Mouse (Mus musculus): ENCODE data around the gene Ppib. TPM values are rescaled to one million over a fixed set of nuclear protein-coding genes. Genes with fewer than 3 reads are reported as not detected.
A peak's percentile ranks its signal among the peaks of the same experiment; 100 is the strongest.

Ppib gene
- polyA plus RNA-seq, 1 experiment from 2014 or later = 843 TPM

DNA sequence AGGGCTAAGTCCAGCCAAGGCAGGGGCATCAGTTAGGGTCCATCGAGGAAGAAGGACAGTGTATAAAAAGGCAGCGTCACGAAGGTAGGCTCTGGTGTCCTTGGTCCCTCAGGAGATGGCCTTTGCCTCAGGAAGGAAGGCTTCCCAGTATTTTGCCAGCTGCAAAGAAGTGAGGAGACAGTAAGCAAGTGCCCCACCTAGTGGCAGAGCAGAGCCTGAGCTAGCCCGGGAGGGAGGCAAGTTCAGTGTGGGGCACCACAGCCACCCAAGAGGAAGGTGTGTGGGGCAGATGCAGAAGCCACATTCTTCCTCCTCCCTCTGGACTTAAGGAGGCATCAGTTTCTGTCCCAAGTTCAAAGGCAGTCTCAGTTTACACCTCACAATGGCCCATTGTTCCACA, 28.4 kb downstream of the Ppib start:
- DNase-seq (ENCODE audit: low spot score) = peak; percentile 68
- Histone ChIP-seq H3K36me3 (ENCODE audit: control insufficient read depth, insufficient read depth, low read length) (peaks cover 19% of the 10 kb centered on the region), H3K4me1 (replicated peaks; ENCODE audit: control insufficient read depth, insufficient read depth) (0 out of 2 replicates have a peak, but pooled peaks cover 3% of the 10 kb centered on the region), H3K4me2 (replicated peaks; ENCODE audit: low read depth) (no peak overlapping the region), H3K9ac (ENCODE audit: low read length) (no peak overlapping the region), H3K27ac (replicated peaks) (no peak overlapping the region), H3K27me3 (ENCODE audit: control insufficient read depth, insufficient read depth, low read length) (no peaks in the 10 kb centered on the region), H3K4me3 (ENCODE audit: low read depth, low read length) (no peak overlapping the region), H3K9me3 (ENCODE audit: control insufficient read depth, low read length) (no peaks in the 10 kb centered on the region)
- 48% methylated on average over 4 of the region's 4 CpGs for WGBS
- no peak for ATAC-seq (ENCODE audit: low FRiP score, low TSS enrichment)
- TF ChIP-seq CTCF (IDR thresholded peaks at IDR 0.05; ENCODE audit: low read depth) = peak; percentile 88
- no peak for TF ChIP-seq EP300 (optimal IDR thresholded peaks at IDR 0.05)

DNA sequence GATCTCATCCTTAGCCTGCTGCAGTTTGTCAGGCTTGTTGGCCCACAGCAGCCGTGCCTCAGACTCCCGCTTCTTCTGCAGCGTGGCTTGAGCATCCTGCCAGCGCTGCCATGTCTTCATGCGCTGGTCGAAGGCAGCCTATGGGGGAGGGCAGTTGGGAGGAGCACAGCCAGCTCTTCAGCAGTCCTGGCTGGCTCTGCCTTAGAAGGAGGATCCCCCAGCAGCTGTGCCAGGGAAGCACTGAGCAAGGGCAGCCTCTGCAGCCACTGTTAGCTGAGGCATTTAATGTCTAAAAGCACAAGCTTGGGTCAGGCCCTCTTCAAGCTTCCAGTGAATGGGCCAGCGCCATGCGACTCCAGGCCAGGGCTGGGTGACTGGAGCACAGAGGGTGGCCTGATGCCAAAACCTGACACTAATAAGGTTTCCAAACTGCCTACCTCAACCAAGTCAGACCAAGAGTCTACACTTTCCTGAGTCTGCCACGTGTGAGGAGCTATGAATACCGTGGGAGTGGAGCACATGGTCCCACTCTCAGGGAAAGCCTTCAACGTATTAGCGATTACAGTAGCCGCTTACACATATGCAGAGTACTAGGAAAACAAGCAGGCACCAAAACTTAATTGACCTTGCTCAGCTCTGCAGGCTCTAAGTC, 30.7 kb downstream of the Ppib start:
- WGBS = 68% methylated on average over 13 of the region's 13 CpGs
- H3K4me1 ChIP-seq (replicated peaks; ENCODE audit: control insufficient read depth, insufficient read depth) = 0 out of 2 replicates have a peak, but pooled peaks cover 3% of the 10 kb centered on the region
- H3K4me2 ChIP-seq (replicated peaks; ENCODE audit: low read depth) = no peak overlapping the region
- peaks cover 28% of the 10 kb centered on the region for H3K36me3 ChIP-seq (ENCODE audit: control insufficient read depth, insufficient read depth, low read length)
- DNase-seq (ENCODE audit: low spot score) (no peak), ATAC-seq (ENCODE audit: low FRiP score, low TSS enrichment) (0 out of 2 replicates have a peak, but pooled peaks have one; percentile 1)
- no peaks in the 10 kb centered on the region for H3K27me3 ChIP-seq (ENCODE audit: control insufficient read depth, insufficient read depth, low read length)
- H3K27ac ChIP-seq (replicated peaks) = peak overlapping the region; percentile 86
- no peaks in the 10 kb centered on the region for H3K9me3 ChIP-seq (ENCODE audit: control insufficient read depth, low read length)
- H3K4me3 ChIP-seq (ENCODE audit: low read depth, low read length) = no peak overlapping the region
- no peak overlapping the region for H3K9ac ChIP-seq (ENCODE audit: low read length)
- no peak for TF ChIP-seq EP300 (optimal IDR thresholded peaks at IDR 0.05)
- no peak for TF ChIP-seq CTCF (IDR thresholded peaks at IDR 0.05; ENCODE audit: low read depth)

DNA sequence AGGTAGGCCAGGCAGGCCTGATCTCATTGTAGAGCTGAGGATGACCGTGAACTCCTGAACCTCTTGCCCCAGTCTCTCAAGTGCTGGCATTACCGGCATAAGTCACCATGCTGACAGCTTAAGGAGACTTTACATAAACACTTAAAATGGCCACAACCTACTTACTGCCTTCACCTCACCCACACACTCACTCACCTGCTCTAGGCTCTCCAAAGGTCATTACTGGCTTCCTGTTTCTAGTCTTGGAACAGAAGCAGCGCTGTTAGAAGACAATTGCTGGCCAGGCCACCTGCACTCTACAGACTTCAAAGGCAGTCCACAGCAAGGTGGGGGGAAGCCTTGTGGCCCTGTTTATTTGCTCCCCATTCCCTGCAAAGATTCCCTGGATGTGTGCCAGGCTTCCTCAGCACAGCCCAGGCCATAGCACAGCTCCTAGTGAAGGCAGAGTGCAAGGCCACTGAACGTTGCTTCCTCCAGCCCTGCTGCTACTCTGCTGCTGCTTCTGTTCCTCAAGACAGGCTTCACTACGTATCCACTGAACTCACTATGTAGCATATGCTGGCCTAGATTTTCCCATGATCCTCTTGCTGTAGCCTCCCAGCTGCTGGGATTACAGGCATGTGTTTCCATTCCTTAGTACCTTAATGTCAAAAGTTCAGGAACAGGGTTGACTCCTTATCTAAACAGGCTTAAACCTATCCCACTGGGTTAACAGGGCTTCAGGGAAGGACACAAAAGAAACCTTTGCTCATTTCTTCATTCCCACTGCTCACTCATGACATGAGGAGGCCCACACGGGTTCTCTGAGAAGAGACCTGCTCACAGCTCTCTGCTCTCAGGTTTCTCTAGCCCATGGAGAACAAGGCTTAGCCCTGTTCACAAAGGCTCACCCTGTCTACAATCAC, 31.6 kb downstream of the Ppib start:
- ATAC-seq (ENCODE audit: low FRiP score, low TSS enrichment) (peak; percentile 58), DNase-seq (ENCODE audit: low spot score) (peak; percentile 69)
- Histone ChIP-seq H3K27ac (replicated peaks) (peak overlapping the region; percentile 86), H3K36me3 (ENCODE audit: control insufficient read depth, insufficient read depth, low read length) (peaks cover 28% of the 10 kb centered on the region), H3K4me3 (ENCODE audit: low read depth, low read length) (no peak overlapping the region), H3K4me2 (replicated peaks; ENCODE audit: low read depth) (no peak overlapping the region), H3K9ac (ENCODE audit: low read length) (no peak overlapping the region; the same call in 1 of the 2 replicates), H3K4me1 (replicated peaks; ENCODE audit: control insufficient read depth, insufficient read depth) (0 out of 2 replicates have a peak, but pooled peaks cover 3% of the 10 kb centered on the region), H3K27me3 (ENCODE audit: control insufficient read depth, insufficient read depth, low read length) (no peaks in the 10 kb centered on the region), H3K9me3 (ENCODE audit: control insufficient read depth, low read length) (no peaks in the 10 kb centered on the region)
- 25% methylated on average over 6 of the region's 6 CpGs for WGBS
- TF ChIP-seq EP300 (optimal IDR thresholded peaks at IDR 0.05) (no peak), CTCF (IDR thresholded peaks at IDR 0.05; ENCODE audit: low read depth) (no peak)

DNA sequence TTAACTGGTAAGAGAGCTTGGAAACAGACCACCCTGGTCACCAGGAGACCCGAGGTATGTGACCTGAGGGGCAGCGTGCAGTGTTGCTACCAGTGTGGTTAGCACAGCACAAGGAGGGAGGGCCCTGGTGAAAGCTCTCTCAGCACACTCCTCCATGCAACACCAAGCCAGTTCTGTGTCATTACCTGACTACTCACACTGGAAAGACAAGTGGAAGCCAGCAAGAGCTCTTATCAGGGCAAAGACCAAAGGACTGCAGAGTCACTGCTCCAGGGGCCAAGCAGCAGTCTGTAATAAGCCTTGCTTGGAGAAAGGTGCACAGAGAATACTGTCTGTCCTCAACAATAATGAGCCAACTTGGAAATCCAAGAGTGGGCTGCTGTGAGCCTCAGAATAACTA, 32.6 kb downstream of the Ppib start:
- WGBS = 52% methylated on average over 2 of the region's 2 CpGs
- no peaks in the 10 kb centered on the region for H3K27me3 ChIP-seq (ENCODE audit: control insufficient read depth, insufficient read depth, low read length)
- DNase-seq (ENCODE audit: low spot score) = peak; percentile 41
- no peak for TF ChIP-seq EP300 (optimal IDR thresholded peaks at IDR 0.05)
- no peak for TF ChIP-seq CTCF (IDR thresholded peaks at IDR 0.05; ENCODE audit: low read depth)
- peak; percentile 62 for ATAC-seq (ENCODE audit: low FRiP score, low TSS enrichment)
- peaks cover 25% of the 10 kb centered on the region for H3K36me3 ChIP-seq (ENCODE audit: control insufficient read depth, insufficient read depth, low read length)
- no peak overlapping the region for H3K4me3 ChIP-seq (ENCODE audit: low read depth, low read length)
- H3K9ac ChIP-seq (ENCODE audit: low read length) = no peak overlapping the region
- H3K4me2 ChIP-seq (replicated peaks; ENCODE audit: low read depth) = no peak overlapping the region
- 0 out of 2 replicates have a peak, but pooled peaks cover 3% of the 10 kb centered on the region for H3K4me1 ChIP-seq (replicated peaks; ENCODE audit: control insufficient read depth, insufficient read depth)
- H3K27ac ChIP-seq (replicated peaks) = peak overlapping the region; percentile 86
- no peaks in the 10 kb centered on the region for H3K9me3 ChIP-seq (ENCODE audit: control insufficient read depth, low read length)

DNA sequence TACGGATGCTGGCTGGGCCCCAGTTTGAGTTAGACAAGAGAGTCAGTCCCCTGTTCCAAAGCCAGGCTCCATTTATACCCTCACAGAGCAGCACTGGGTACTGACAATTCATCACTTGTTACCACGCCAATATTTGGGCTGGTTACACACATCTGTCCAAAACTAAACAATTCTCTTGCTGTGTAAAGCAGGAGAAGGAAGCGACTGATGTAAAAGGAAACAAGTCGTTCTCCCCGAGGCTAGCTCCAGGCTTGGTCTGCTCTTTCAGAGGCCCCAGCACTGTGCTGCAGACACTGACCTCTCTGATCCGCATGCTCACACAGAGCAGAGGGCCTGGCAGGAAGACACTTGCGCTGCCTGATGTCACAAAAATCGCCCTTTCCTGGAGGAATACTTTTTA, 41.6 kb downstream of the Ppib start:
- Histone ChIP-seq H3K27ac (replicated peaks) (no peak overlapping the region), H3K9me3 (ENCODE audit: control insufficient read depth, low read length) (no peaks in the 10 kb centered on the region), H3K27me3 (ENCODE audit: control insufficient read depth, insufficient read depth, low read length) (no peaks in the 10 kb centered on the region), H3K4me1 (replicated peaks; ENCODE audit: control insufficient read depth, insufficient read depth) (no peaks in the 10 kb centered on the region), H3K4me2 (replicated peaks; ENCODE audit: low read depth) (no peak overlapping the region), H3K36me3 (ENCODE audit: control insufficient read depth, insufficient read depth, low read length) (peaks cover 16% of the 10 kb centered on the region; the same call in 1 of the 2 replicates), H3K9ac (ENCODE audit: low read length) (no peak overlapping the region), H3K4me3 (ENCODE audit: low read depth, low read length) (no peak overlapping the region)
- DNase-seq (ENCODE audit: low spot score) (no peak), ATAC-seq (ENCODE audit: low FRiP score, low TSS enrichment) (no peak)
- no peak for TF ChIP-seq CTCF (IDR thresholded peaks at IDR 0.05; ENCODE audit: low read depth)
- no peak for TF ChIP-seq EP300 (optimal IDR thresholded peaks at IDR 0.05)
- whole genome bisulfite sequencing = 70% methylated on average over 8 of the region's 8 CpGs

All from stomach, postnatal 0 days (tissue).